Mouse (Mus musculus) A20 (cell line): ENCODE data around the gene S1pr4.

ENCODE experiments used
- DNase-seq: peaks from one replicate; pipeline ENCODE4 v3.0.0-alpha.2; 2011; ENCODE audit warnings: low read depth, low spot score

Gene S1pr4

GRCm38 (mm10) chr10:81493601-81494220, 6.2 kb downstream of the S1pr4 start:
- DNase-seq, result peak; percentile 44

- no peak for DNase-seq
Measured at GRCm38 (mm10) chr10:81492606-81493240, 7.2 kb downstream of the S1pr4 start.

DNA sequence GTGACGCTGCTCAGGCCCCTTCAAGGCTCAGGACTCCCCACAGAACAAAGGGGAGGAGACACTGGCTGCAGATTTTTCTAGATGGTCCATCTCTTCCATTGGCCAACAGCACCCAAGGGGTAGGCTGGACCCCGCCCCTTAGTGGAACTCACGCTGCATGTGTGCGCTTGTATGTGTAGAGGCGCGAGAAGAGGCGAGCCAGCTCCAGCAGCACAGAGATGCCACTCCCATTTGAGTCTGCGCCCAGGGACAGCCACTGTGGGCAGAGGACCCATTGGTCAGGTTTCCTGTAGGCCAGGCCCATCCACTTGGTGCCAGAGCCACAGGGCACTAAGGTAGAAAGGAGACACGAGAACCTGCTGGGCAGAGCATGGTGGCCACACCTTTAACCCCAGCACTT, 8.9 kb downstream of the S1pr4 start:
- no peak for DNase-seq

DNA sequence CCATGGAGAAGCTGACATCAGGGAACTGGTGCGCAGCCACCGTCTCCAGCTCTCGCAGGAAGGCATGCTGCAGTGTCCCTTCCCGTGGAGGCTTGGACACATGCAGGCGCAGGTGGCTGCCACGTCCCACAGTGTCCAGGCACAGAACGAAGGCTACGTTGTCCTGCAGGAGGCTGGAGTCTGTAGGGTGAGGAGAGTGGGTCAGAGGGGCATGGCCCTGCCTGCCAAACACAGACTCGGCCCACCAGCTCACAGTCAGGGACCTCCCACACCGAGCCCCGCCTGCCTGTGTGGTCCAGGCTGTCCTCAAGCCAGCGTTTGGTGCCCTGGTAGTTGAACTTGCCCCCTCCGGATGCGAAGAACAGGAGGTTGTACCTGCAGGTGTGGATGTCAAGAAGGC, 10.0 kb downstream of the S1pr4 start:
- DNase-seq, result no peak

DNA sequence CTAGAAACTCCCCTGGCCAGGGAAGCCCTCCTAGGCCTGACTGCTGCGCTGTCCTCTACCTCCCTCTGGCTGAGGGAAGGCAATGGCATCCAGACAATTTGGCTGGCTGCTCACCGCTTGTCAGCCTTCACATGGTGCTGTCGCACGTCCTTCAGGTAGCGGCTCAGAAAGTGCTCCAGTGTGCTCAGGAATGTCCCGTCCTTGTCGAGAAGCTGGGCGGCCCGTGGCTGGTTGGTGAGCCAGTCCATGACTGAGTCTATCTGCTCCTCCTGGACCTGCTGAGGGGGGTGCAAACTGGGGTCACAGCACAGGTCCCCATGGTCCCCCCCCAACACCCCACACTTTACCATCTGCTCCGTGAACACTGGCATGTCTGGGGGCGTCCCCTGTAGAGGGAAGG, 11.9 kb downstream of the S1pr4 start:
- DNase-seq, result no peak

DNA sequence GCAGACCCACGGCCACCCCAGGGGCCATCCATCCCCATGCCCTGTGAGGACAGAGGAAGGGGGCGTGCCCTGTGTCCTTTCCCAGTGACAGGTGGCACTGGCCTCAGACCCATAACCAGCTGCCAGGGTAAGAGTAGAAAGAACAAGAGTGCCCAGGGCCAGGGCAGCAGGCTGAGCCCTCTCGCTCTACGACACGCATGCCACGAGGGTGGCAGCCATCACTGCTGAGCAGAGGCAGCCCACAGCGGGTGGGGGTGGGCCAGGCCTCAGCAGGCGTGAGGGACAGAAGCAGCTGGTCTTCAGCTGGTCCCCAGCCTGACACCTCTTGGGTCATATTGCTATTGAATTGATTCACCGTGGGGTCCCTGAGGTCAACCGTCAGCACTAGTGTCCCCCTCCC, 13.4 kb downstream of the S1pr4 start:
- DNase-seq, result no peak

DNA sequence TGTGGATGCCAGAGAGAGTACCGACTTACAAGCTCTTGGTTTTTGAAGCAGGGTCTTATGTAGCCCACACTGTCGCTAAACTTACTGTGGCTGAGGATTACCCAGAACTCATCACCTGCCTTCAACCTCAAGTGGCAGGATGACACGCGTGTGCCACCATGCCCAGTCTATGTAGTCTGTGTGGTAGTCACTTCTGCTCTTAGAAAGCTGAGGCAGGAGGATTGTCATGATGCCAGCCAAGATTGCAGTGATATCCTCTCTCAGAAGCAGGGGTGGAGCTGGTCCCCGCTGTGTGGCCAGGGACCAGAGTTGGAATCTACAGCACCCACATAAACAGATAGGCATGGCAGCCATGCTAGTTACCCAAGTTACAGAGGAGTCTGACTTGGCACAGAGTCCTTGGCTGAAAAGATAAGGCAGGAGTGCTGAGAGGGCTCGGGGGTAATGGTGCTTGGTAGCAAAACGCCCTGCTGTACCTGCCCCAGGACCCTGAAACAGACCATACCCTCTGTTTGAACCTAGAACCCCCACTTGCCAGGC, 14.4 kb downstream of the S1pr4 start:
- no peak for DNase-seq

DNA sequence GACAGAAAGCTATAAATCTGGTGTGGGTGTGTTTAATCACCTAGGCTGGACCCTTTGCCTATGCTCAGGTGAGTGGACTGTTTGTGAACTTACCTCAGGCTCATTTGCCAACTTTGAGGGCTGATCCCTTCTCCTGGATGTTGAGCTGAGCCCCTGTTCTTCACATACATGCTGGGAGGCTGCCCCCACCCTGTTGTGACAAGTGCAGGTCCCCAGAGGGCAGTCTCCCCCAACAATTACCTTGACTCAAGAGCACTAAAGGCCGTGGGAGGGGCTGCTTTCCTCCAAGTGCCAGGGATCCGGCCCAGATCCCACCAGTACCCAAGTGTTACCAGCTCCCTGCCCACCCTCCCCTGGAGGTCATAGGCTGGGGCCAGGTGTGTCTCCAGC, 14.9 kb downstream of the S1pr4 start:
- peak; percentile 51 for DNase-seq

GRCm38 (mm10) chr10:81484441-81485059, 15.4 kb downstream of the S1pr4 start:
- no peak for DNase-seq

DNA sequence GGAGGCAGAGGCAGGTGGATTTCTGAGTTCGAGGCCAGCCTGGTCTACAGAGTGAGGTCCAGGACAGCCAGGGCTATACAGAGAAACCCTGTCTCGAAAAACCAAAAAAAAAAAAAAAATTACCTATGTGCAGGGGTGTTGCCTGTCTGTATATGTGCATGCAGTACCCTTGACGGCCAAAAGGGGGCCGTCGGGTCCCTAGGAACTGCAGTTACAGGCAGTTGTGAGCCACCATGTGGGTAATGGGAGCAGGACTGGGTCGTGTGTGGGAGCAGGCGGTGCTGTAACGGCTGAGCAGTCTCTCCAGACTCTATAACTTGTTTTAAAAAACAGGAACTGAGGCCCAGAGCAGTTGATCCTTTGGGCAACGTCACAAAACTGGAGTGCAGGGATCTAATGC, 15.9 kb downstream of the S1pr4 start:
- peak; percentile 82 for DNase-seq

DNA sequence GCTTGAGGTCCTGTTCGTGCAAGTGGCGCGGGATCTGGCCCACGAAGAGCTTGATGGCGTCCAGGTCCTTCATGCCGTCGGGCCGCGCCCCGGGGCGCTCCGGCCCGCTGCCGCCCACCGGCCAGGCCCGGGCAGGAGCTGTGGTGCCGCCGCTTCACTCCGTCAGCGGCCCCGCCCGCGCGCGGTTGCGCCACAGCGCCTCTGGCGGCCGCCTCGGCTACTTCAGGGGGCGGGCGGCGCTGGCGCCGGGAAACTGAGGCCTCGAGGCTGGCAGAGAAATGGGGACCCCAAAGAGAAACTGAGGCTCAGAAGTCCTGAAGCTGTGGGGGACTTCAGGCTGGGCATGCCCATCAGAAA, 17.4 kb downstream of the S1pr4 start, which contains the start of gene Celf5:
TSS of gene Celf5 (minus strand) at position 177 of the 357 bp plus-strand sequence.
- peak; percentile 65 for DNase-seq

DNA sequence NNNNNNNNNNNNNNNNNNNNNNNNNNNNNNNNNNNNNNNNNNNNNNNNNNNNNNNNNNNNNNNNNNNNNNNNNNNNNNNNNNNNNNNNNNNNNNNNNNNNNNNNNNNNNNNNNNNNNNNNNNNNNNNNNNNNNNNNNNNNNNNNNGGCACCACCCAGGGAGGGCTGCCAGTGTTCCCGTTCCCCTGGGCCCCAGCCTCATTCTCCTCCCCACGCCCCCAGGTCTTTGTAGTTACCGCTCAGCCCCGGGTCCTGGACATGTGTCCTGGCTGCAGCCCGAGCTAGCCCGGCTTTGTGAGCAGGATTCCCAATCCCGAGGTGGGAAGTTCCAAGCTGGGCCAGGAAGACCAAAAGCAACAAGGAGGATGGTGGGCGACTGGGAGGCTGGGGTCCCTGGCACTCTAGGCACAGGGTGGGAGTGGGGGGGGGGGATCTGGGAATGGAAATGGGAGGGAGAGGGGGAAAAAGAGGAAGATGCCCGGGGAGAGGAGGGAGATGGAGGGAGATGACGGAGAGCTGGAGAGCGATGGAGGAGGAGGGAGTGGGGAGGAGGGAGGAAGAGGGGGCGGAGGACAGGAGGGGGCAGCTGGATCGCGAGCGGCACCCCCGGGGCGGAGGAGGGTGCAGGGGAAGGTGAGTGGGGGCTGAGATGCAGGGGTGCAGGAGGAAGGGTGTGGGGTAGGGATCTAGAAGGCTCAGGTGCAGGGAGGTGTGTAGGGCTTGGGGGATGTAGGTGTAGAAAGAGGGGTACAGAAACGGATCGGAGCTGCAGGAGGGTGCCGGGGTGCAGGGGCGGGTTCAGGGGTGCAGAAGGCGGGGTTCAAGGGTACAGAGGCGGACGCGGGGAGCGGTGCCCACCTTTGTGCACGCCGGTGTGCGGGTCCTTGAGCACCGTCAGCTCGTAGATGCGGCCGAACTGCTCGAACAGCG, 18.1 kb downstream of the S1pr4 start:
- no peak for DNase-seq

DNA sequence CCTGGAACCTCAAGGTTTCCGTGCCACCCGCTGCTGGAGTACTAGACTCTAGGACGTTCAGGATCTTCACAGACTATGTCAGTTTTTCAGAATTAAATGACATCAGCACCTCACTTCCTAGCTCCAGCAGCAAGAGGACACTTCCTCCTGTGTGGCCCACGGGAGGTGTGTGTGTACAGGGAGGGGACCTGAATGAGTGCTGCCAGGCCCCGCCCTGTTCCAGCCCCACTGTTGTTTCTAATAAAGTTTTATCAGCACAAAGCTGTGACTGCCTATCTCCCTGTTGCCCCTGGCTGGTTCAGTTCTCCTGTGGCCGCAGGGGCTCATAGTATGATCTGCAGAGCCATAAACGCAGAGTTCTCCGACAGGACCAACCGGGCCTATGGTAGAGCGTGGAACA, 25.5 kb downstream of the S1pr4 start:
- DNase-seq, result no peak

DNA sequence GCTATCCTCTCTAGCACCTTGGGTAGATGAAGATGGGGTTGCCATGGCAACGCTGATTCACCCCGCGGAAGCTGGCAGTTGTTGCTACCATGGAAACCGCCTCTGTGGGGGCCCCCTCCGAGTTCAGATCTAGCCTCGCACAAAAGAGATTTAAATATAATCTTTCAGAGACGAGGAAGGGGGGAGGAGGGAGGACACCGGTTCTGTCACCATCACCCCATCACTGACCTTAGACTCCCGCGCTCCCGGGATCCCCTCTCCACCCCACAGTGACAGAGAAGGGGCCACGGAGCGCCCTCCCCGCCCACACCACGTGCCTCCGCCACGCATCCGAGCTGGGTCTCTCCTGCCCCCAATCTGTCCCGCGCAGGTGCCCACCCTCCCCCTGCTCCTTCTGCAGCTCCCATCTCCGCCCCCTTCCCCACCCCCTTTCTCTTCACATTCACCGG, 26.9 kb downstream of the S1pr4 start:
- DNase-seq, result no peak

DNA sequence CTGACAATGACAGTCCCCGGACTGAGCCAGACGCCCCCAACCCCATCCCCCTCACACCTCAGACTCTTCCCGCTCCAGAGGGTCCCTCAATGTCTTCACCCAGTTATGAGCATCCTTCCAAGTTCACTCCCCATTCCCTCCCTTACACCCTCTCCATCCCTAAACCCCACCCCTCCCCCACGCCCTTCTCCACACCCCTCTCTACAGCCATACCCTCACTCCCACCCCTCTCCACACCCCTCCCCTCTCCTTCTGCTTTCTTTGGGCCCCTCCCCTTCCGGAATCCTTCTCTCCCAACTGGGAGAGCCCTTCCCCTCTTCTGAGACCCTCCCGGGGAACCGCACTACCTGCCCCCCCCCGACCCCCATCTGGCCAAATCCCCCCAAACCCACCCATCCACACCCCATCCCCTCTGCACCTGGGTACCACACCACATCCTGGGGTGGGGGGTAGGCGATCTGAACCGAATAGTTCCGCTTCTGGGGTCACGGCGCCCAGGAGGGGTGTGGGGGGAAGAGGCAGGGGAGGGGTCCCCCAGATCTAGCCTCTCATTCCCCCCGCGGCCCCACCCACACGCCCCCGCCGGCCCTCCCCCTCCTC, 27.4 kb downstream of the S1pr4 start:
- DNase-seq, result no peak

- peak; percentile 43 for DNase-seq
Measured at GRCm38 (mm10) chr10:81470454-81470853, 29.5 kb downstream of the S1pr4 start.

DNA sequence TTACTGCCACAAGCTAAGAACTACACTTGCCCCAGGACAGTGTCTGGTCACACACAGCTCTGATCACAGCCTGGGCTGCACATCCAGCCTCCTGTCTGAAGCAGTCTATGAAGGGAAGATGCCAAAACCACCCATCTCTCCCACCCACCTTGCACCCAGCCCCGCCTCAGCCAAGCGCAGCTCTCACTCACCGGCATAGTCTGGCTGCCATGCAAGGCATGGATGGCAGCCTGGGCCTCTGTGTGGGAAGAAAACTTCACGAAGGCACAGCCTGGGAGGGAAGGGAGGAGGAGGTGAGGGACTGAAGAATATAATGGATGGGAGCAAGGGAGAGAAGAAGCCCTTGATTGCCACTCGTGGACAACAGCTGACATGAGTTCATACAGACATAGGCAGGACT, 30.7 kb downstream of the S1pr4 start:
- no peak for DNase-seq

- no peak for DNase-seq
Measured at GRCm38 (mm10) chr10:81467670-81468235, 32.2 kb downstream of the S1pr4 start.

- DNase-seq, result no peak
Measured at GRCm38 (mm10) chr10:81466881-81467280, 33.1 kb downstream of the S1pr4 start.

DNA sequence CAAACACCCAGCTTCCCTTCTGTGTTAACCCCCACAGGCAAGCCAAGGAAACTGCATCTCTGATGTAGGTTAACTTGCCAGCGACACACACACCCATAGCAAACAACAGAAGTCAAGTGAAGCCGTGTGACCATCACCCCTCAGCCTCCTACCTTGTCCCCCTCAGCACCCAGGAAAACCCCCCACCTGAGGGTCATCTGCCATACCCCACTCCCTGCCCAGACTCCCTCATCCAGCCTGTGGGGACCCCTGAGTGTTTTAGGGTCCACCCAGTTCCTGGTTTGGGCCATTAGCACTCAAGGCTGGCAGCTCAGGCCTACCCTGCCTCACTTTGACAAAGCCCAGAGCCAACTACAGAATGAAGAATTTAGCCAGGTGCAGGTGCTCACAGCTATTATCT, 33.9 kb downstream of the S1pr4 start:
- DNase-seq, result no peak

DNA sequence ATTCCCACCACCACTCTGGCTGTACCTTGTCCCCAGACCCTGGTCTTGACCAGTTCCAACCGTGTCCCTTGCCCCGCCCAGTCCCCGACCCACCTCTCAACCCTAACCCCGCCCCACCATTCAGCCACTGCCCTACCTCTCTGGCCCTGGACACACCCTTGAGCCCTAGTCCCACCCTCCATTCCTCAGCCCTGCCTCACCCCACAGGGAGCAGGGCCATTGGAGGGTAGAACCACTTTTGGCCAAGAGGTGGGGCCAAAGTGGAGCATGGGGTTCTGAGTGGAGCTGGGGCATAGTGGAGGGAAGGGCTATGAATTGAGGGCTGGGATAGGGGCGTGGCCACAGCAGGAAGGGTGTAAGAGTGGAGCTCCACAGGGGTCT, 34.7 kb downstream of the S1pr4 start:
- peak; percentile 56 for DNase-seq
